Mouse (Mus musculus) neutrophil, adult 83 days (primary cell): ENCODE data around the gene Pilra. TPM values are rescaled to one million over a fixed set of nuclear protein-coding genes. Genes with fewer than 3 reads are reported as not detected.

Experiments used
- total RNA-seq, 2 experiments: library from RNA; stranded (reverse); gene quantifications; one replicate each; pipeline ENCODE4 v1.2.4; 2023

Gene Pilra
- total RNA-seq, result 100 to 1,000 TPM; 303 to 320 TPM

GRCm38 (mm10) chr5:137835966-137836520 lies at the start of gene Pilra:
TSS of gene Pilra (minus strand) at chr5:137836281.

GRCm38 (mm10) chr5:137871644-137872380 lies 35.7 kb upstream of the Pilra start, which contains the start of gene Pilrb2:
TSS of gene Pilrb2 (minus strand) at chr5:137871815.

GRCm38 (mm10) chr5:137857960-137858710 lies 22.1 kb upstream of the Pilra start, which contains the start of gene Pilrb1:
TSS of gene Pilrb1 (minus strand) at chr5:137858106.

GRCm38 (mm10) chr5:137787151-137787928 lies 48.7 kb downstream of the Pilra start, which contains the start of the genes Mepce and Zcwpw1:
TSS of gene Mepce (minus strand) at chr5:137787655.
TSS of gene Zcwpw1 (plus strand) at chr5:137787798.

GRCm38 (mm10) chr5:137778635-137779034 lies 57.4 kb downstream of the Pilra start, which contains the start of gene Ppp1r35:
TSS of gene Ppp1r35 (plus strand) at chr5:137778849.

Other genes starting within 250 kb of the Pilra start
- 10 to 100 TPM; 46.3 to 50.4 TPM for gene Mospd3, start 235.2 kb downstream of the Pilra start, total RNA-seq
- 1 to 10 TPM in 1 of 2 experiments, under 1 TPM in 1; 0.84 to 4.0 TPM for gene Pcolce, start 222.5 kb downstream of the Pilra start, total RNA-seq
- under 1 TPM in 1 of 2 experiments, not detected in 1; 0.26 TPM for gene Fbxo24, start 207.3 kb downstream of the Pilra start, total RNA-seq
- 100 to 1,000 TPM; 217 to 232 TPM for gene Lrch4, start 207.2 kb downstream of the Pilra start, total RNA-seq
- 10 to 100 TPM; 44.5 to 45.7 TPM for gene Gm20605, start 207.1 kb downstream of the Pilra start, total RNA-seq
- 10 to 100 TPM; 74.3 to 76.8 TPM for gene Sap25, start 194.9 kb downstream of the Pilra start, total RNA-seq
- gene Irs3, start 190.6 kb downstream of the Pilra start, total RNA-seq, result not detected
- gene Agfg2, start 151.6 kb downstream of the Pilra start, total RNA-seq, result 10 to 100 TPM; 27.2 to 29.2 TPM
- under 1 TPM; 0.83 to 0.93 TPM for gene Nyap1, start 94.7 kb downstream of the Pilra start, total RNA-seq
- gene Tsc22d4, start 90.6 kb downstream of the Pilra start, total RNA-seq, result 100 to 1,000 TPM; 265 to 295 TPM
- gene Ppp1r35, start 57.4 kb downstream of the Pilra start, total RNA-seq, result 10 to 100 TPM; 26.5 to 32.9 TPM
- 10 to 100 TPM; 29.3 to 33.9 TPM for gene Mepce, start 48.6 kb downstream of the Pilra start, total RNA-seq
- 1 to 10 TPM; 3.6 to 4.1 TPM for gene Zcwpw1, start 48.5 kb downstream of the Pilra start, total RNA-seq
- gene Pilrb1, start 21.8 kb upstream of the Pilra start, total RNA-seq, result 100 to 1,000 TPM; 168 to 180 TPM
- gene Pilrb2, start 35.5 kb upstream of the Pilra start, total RNA-seq, result 100 to 1,000 TPM; 215 to 219 TPM
- not detected for gene Cyp3a13, start 85.3 kb upstream of the Pilra start, total RNA-seq
- gene Gjc3, start 126.8 kb upstream of the Pilra start, total RNA-seq, result not detected
- 1 to 10 TPM in 1 of 2 experiments, under 1 TPM in 1; 0.61 to 1.1 TPM for gene Azgp1, start 145.2 kb upstream of the Pilra start, total RNA-seq
- not detected for gene Smok3a, start 185.0 kb upstream of the Pilra start, total RNA-seq
- gene Smok3b, start 185.1 kb upstream of the Pilra start, total RNA-seq, result not detected
- gene Smok3c, start 216.9 kb upstream of the Pilra start, total RNA-seq, result not detected
- gene Zkscan1, start 248.8 kb upstream of the Pilra start, total RNA-seq, result 1 to 10 TPM; 6.6 to 8.1 TPM